Mouse (Mus musculus) E14TG2a.4 (cell line): ENCODE measurements around the gene Timmdc1.

ENCODE experiments used
- CTCF ChIP-seq: conservative IDR thresholded peaks from 2 replicates; pipeline ENCODE4 v1.5.1; 2014; ENCODE audit warnings: low read length
- NANOG ChIP-seq: IDR thresholded peaks from 2 replicates; pipeline ENCODE4 v1.6.1; 2014; ENCODE audit warnings: borderline replicate concordance, low read length, mixed read lengths

DNA sequence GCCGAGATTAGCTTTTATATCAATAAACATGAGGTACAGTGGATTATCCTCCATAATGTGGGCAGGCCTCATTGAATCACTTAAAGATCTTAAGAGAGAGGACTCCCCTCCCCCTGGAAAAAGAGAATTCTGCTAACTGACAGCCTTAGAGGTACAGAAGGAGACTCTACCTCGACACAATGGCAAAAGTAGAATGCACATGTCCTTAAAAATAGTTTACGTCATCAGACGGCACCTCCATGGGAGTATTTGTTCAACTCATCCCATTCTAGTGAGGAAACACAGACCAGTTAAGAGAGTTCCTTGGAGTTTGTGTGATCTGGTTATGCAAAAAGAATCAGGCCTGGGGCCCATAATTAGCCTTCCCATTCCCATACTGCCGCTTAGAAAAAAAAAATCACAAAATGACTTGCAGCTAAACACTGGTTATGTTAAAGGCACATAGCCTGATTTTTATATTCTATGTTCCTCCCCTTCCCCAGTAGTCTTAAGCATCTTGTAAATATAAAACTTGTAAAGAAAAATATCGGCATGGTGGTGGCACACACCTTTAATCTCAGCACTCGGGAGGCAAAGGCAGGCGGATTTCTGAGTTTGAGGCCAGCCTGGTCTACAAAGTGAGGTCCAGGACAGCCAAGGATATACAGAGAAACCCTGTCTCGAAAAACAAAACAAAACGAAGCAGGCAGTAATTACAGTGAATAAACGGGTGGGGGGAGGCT lies 67.8 kb downstream of the Timmdc1 start:
- TF ChIP-seq CTCF, result no peak
- TF ChIP-seq NANOG, result no peak
